Mouse (Mus musculus) liver, embryonic 12.5 days (tissue): ENCODE measurements around the gene Sult5a1. TPM values are rescaled to one million over a fixed set of nuclear protein-coding genes. Genes with fewer than 3 reads are reported as not detected.

Experiments used
- ATAC-seq: fragments of 200-750 bp; cut with Nextera tagmentation; 2 replicates; pipeline ENCODE4 v1.8.0; 2017; ENCODE audit warnings: moderate number of reproducible peaks, mild to moderate bottlenecking, moderate library complexity
- H3K27ac ChIP-seq: fragments of 300-500 bp; sonication (generic); 2 replicates; pipeline ENCODE4 v1.5.1; 2016; ENCODE audit warnings: mild to moderate bottlenecking
- H3K27me3 ChIP-seq: fragments of 300-500 bp; sonication (generic); replicated peaks from 2 replicates; pipeline ENCODE4 v1.6.1; 2016; ENCODE audit warnings: mild to moderate bottlenecking, moderate library complexity
- H3K36me3 ChIP-seq: fragments of 300-500 bp; sonication (generic); 2 replicates; pipeline ENCODE4 v1.6.1; 2016; ENCODE audit warnings: mild to moderate bottlenecking, moderate library complexity
- H3K4me1 ChIP-seq: fragments of 300-500 bp; sonication (generic); 2 replicates; pipeline ENCODE4 v1.6.1; 2016
- H3K4me2 ChIP-seq: fragments of 300-500 bp; sonication (generic); 2 replicates; pipeline ENCODE4 v1.6.1; 2016; ENCODE audit warnings: mild to moderate bottlenecking, moderate library complexity
- H3K4me3 ChIP-seq: fragments of 300-500 bp; sonication (generic); 2 replicates; pipeline ENCODE4 v1.5.1; 2016; ENCODE audit warnings: mild to moderate bottlenecking, moderate library complexity
- H3K9ac ChIP-seq: fragments of 300-500 bp; sonication (generic); 2 replicates; pipeline ENCODE4 v1.6.1; 2016; ENCODE audit warnings: mild to moderate bottlenecking, moderate library complexity
- H3K9me3 ChIP-seq: fragments of 300-500 bp; sonication (generic); replicated peaks from 2 replicates; pipeline ENCODE4 v1.6.1; 2016; ENCODE audit warnings: mild to moderate bottlenecking, moderate library complexity
- WGBS: fragments of 180-500 bp; shearing (Covaris S2); methylation state at CpG from one replicate; pipeline ENCODE4 v1.1.7; 2016; ENCODE audit not compliant: insufficient replicate concordance; 5-methylcytosine and 5-hydroxymethylcytosine counted together
- polyA plus RNA-seq: library from polyadenylated mRNA; unstranded; fragments of >200 nt; fragmentation: Nextera tagmentation; extraction: Ambion mirVana; gene quantifications from 2 replicates; pipeline ENCODE4 v1.2.1, GENCODE M21; 2016

Sult5a1 gene
- polyA plus RNA-seq, 1 experiment from 2014 or later: 1.7 TPM

DNA sequence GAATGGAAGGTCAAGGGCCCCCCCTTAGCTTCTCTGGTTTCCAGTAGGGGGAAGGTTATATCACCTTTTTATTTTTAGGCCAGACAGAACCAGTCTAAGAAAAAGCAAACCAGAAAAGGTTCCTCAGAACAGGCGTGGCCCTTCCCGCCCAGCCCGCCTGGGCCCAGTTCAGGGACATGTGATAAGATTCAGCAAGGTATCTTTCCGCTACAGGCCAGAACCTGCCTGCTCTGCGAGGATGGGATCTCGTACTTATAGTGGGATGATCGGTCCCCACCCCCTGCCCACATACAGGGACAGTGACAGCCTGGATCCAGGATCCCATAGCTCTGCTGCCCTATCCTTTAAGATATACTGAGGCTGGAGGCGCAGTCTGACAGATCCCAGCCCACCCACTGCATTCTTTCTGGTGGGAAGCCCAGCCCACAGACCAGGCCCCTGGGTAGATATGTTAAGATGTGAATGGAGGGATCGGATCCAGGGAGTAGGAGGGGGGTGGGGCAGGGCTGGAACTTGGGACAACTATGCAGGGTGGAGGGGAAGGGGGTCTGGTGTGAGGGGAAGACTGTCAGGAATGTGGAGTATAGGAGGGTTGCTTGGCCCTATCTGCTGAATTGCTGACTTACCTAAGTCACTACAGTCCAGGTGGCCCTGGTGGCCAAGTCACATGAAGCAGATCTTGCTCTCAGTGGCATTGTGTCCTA lies 1.9 kb downstream of the Sult5a1 start:
- Histone ChIP-seq H3K27ac (peak overlapping the region; percentile 58), H3K9ac (peak overlapping the region; percentile 49), H3K36me3 (no peaks in the 10 kb centered on the region), H3K4me1 (peaks cover 38% of the 10 kb centered on the region), H3K4me2 (peak overlapping the region; percentile 46), H3K4me3 (no peak overlapping the region), H3K27me3 (0 out of 2 replicates have a peak, but pooled peaks cover 13% of the 10 kb centered on the region), H3K9me3 (no peaks in the 10 kb centered on the region)
- 39% methylated on average over 9 of the region's 9 CpGs for WGBS
- ATAC-seq: peak; percentile 93

DNA sequence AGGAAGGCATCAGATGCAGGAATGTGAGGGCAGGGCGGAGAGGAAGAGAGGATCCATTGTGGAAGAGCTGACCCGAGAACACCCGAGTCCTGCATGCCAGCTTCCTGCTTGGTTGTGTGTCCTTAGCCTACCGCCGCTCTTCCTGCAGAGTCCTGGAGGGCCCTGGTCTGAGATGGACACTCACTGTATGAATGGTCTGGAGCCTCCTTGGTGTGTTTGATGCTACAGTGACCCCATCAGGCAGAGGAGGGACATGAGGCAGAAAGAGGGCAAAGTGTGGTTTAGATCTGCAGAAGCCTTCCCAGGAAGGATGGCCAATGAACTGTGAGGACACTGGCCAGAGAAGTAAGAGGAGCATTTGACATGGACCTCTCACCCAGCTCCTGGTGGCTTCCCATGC lies 2.9 kb downstream of the Sult5a1 start:
- Histone ChIP-seq H3K4me1 (peaks cover 38% of the 10 kb centered on the region), H3K9me3 (no peaks in the 10 kb centered on the region), H3K36me3 (no peaks in the 10 kb centered on the region), H3K4me3 (no peak overlapping the region), H3K9ac (no peak overlapping the region), H3K27ac (peak overlapping the region; percentile 58; the same call in 1 of the 2 replicates), H3K27me3 (0 out of 2 replicates have a peak, but pooled peaks cover 13% of the 10 kb centered on the region), H3K4me2 (0 out of 2 replicates have a peak overlapping the region, but pooled peaks have one; percentile 46)
- ATAC-seq: no peak
- WGBS: 59% methylated on average over 5 of the region's 5 CpGs

DNA sequence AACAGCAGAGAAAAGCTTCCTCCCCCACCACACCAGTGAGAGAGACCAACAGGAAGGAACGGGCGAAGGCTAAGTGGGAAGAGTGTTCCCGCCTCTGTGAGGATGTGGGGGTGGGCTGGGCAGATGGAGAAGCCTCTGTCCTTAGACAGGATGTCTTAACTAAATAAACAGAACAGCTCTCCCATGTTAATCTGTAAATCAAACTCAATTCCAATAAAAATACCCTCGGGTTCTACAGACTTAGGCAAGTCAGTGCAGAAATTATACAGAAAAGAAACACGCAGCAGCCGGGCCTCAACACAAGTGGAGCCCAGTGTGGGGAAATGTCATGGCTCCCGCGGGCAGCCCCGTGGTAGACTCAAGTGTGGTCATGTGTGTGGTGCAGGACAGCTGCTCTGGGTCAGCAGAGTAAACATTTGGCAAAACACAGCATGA lies 7.4 kb downstream of the Sult5a1 start:
- peaks cover 40% of the 10 kb centered on the region for H3K27me3 ChIP-seq
- no peak overlapping the region for H3K4me2 ChIP-seq
- no peak overlapping the region for H3K27ac ChIP-seq
- H3K4me3 ChIP-seq: no peak overlapping the region
- ATAC-seq: no peak
- H3K36me3 ChIP-seq: no peaks in the 10 kb centered on the region
- 50% methylated on average over 9 of the region's 9 CpGs for WGBS
- H3K9ac ChIP-seq: no peak overlapping the region
- peaks cover 9% of the 10 kb centered on the region for H3K4me1 ChIP-seq
- no peaks in the 10 kb centered on the region for H3K9me3 ChIP-seq

DNA sequence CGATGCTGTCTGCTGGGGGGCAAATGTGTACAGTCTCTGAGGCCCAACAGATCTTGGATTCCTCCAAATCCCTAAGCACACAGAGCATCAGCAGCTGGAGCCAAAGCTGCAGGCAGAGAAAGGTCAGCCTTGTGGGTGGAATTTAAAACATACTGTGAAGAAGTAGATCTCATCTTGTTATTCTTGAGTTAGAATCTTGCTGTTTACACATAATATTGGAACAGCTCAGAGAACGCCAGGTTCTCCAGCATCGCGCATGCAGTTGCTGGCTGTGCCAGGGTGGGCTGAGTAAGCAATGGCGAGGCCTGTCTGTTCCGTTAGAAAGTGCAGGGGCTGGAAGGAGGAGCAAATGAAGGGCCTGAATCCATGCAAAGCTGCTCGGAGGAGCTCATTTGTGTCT lies 11.7 kb downstream of the Sult5a1 start:
- Histone ChIP-seq H3K4me2 (no peak overlapping the region), H3K9me3 (no peaks in the 10 kb centered on the region), H3K4me1 (no peaks in the 10 kb centered on the region), H3K9ac (no peak overlapping the region), H3K4me3 (no peak overlapping the region), H3K27me3 (peaks cover 32% of the 10 kb centered on the region), H3K36me3 (no peaks in the 10 kb centered on the region), H3K27ac (no peak overlapping the region)
- 75% methylated on average over 7 of the region's 7 CpGs for WGBS
- no peak for ATAC-seq

DNA sequence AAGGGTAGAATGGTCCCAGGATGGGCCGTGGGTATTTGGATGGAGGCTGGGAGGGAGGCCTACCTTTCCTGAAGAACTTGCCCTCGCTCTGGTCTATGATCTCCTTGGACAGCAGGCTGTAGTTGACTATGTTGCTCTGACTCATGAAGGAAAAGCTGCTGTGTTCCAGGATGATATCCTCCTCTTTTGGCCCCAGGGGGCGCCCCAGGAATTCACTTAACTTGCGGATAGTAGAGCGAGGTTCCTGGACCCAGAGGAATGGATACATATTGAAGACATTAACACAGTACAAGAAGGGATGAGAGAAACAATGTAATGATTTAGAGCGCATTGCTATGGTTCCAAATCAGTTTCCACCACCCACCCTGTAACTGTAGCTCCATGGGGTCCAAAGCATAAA lies 12.8 kb downstream of the Sult5a1 start:
- Histone ChIP-seq H3K36me3 (no peaks in the 10 kb centered on the region), H3K9ac (no peak overlapping the region), H3K4me2 (no peak overlapping the region), H3K27ac (no peak overlapping the region), H3K4me1 (no peaks in the 10 kb centered on the region), H3K9me3 (no peaks in the 10 kb centered on the region), H3K27me3 (peaks cover 29% of the 10 kb centered on the region), H3K4me3 (no peak overlapping the region)
- WGBS: 36% methylated on average over 6 of the region's 6 CpGs
- ATAC-seq: no peak

DNA sequence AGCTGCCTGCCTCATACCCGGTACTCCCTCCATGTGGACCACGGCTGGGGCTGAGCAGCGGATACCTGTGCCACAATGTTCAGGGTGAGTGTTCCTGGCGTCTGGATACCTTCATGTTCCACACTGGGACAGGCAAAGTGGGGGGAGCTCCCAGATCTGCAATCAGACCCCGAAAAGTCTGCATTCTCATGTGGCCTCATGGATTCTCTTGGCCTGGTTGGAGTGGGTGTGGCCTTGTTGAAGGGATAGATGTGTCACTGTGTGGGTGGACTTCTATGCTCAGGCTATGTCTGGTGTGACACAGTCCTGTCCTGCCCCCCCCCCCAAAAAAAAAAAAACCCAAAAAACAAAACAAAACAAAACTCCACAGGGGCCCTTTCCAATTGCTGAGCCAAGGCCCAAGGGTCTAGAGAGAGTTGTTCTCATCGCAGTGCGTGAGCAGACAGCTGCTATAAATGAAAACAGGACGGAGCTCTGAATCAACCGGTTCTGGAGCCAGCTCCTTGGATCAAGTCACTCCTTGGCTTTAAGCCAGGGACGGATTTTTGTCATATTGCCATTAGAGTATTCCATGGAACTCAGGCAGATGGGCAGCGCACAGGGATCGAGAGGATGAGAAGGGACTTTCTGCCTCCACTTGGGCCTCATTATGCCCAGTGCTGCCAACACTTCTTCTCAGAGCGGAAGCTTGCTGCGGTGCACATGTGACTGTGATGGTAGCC lies 16.2 kb downstream of the Sult5a1 start:
- H3K9me3 ChIP-seq: no peaks in the 10 kb centered on the region
- ATAC-seq: no peak
- H3K4me1 ChIP-seq: peaks cover 4% of the 10 kb centered on the region; the same call in 1 of the 2 replicates
- H3K9ac ChIP-seq: no peak overlapping the region
- H3K27me3 ChIP-seq: 0 out of 2 replicates have a peak, but pooled peaks cover 9% of the 10 kb centered on the region
- H3K4me2 ChIP-seq: no peak overlapping the region
- no peaks in the 10 kb centered on the region for H3K36me3 ChIP-seq
- 79% methylated on average over 14 of the region's 14 CpGs for WGBS
- no peak overlapping the region for H3K4me3 ChIP-seq
- no peak overlapping the region for H3K27ac ChIP-seq

DNA sequence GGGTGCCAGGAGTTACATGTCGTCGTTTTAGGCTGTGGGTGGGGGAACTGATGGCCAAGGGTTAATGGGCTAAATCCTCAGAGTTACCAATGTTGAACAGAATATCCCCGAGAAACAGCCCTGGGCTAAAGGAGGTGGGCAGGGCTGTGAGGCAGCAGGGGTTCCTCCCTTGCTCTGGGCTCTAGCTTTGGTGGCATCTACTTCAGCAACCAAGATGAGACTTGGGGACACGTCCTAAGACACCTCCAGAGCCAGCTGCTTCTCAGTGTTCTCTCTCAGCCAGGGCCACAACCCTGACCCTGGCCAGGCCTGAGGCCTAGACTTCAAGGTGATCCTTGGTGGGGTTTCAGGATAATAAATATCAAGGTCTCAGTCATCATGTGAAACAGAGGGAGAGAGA lies 19.4 kb downstream of the Sult5a1 start:
- Histone ChIP-seq H3K27ac (no peak overlapping the region), H3K27me3 (peaks cover 14% of the 10 kb centered on the region; the same call in 1 of the 2 replicates), H3K9me3 (no peaks in the 10 kb centered on the region), H3K4me2 (no peak overlapping the region), H3K9ac (no peak overlapping the region), H3K4me3 (no peak overlapping the region), H3K36me3 (no peaks in the 10 kb centered on the region), H3K4me1 (peaks cover 4% of the 10 kb centered on the region; the same call in 1 of the 2 replicates)
- no peak for ATAC-seq
- WGBS: 48% methylated on average over 4 of the region's 4 CpGs

DNA sequence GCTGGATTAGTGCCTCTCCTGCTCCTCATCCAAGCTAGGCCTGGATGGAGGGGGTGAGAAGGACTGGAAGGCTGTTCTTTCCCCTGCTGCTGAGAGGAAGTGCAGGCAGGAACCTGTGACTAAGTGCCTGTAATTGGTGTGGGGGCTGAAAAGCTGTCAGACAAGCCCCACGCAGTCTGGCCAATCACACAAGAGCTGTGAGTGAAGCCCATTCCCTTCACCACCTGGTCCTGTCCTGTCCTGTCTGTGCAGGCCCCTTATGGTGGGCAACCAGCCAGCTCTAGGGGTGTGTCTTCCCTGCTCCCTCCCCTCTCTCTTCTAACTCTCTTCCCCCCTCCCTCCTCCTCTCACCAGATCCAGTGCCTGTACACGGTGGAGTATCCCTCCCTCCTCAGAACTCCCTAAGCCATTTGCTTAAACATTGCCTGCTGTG lies 20.5 kb downstream of the Sult5a1 start:
- H3K27ac ChIP-seq: no peak overlapping the region
- ATAC-seq: 0 out of 2 replicates have a peak, but pooled peaks have one; percentile 6
- H3K4me2 ChIP-seq: no peak overlapping the region
- H3K9me3 ChIP-seq: peaks cover 4% of the 10 kb centered on the region; the same call in 1 of the 2 replicates
- H3K4me1 ChIP-seq: peaks cover 4% of the 10 kb centered on the region; the same call in 1 of the 2 replicates
- 29% methylated on average over 2 of the region's 2 CpGs for WGBS
- H3K4me3 ChIP-seq: no peak overlapping the region
- H3K27me3 ChIP-seq: peaks cover 15% of the 10 kb centered on the region; the same call in 1 of the 2 replicates
- no peak overlapping the region for H3K9ac ChIP-seq
- H3K36me3 ChIP-seq: no peaks in the 10 kb centered on the region; the same call in 1 of the 2 replicates

DNA sequence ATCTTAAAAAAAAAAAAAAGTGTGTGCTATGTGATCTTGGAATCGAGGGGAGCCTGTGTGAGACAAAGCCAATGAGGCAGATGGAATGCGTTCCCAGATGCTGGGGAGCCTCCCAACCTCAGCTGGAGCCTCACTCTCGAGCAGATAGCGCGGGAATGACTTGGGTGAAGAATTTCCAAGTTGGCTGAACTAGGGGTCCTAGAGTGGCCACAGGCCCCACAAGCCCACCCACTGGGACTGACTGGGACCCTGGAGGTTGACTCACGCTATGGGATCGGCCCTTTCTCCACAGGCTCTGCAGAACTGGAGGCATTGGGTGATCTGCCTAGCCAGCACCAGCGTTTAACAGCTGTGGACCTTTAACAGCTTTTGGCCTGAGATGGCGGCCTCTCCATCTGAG lies 21.8 kb downstream of the Sult5a1 start:
- H3K9me3 ChIP-seq: peaks cover 4% of the 10 kb centered on the region; the same call in 1 of the 2 replicates
- no peak overlapping the region for H3K9ac ChIP-seq
- peaks cover 18% of the 10 kb centered on the region; the same call in 1 of the 2 replicates for H3K27me3 ChIP-seq
- no peaks in the 10 kb centered on the region; the same call in 1 of the 2 replicates for H3K36me3 ChIP-seq
- no peak overlapping the region for H3K27ac ChIP-seq
- H3K4me2 ChIP-seq: no peak overlapping the region
- H3K4me1 ChIP-seq: peaks cover 4% of the 10 kb centered on the region; the same call in 1 of the 2 replicates
- no peak overlapping the region for H3K4me3 ChIP-seq
- ATAC-seq: no peak
- WGBS: 73% methylated on average over 9 of the region's 9 CpGs

DNA sequence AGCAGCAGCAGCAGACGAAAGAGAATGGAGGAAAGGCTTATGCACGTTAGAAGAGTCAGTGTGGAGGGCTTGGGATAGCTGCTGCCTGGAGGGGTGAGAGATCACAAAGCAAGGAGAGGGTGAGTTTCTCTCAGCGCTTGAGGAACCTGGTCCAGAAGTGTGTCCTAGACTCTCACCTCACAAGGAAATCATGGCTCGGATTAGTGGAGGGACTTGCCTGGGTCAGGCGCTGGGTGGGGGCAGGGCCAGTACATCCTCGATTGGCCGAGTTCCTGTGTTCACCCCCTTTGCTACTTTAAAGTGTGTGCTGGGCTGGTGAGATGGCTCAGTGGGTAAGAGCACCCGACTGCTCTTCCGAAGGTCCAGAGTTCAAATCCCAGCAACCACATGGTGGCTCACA lies 22.3 kb downstream of the Sult5a1 start:
- 50% methylated on average over 9 of the region's 9 CpGs for WGBS
- Histone ChIP-seq H3K9ac (no peak overlapping the region), H3K4me1 (peaks cover 4% of the 10 kb centered on the region; the same call in 1 of the 2 replicates), H3K36me3 (no peaks in the 10 kb centered on the region; the same call in 1 of the 2 replicates), H3K4me3 (no peak overlapping the region), H3K27me3 (peaks cover 22% of the 10 kb centered on the region), H3K27ac (no peak overlapping the region), H3K9me3 (peaks cover 4% of the 10 kb centered on the region; the same call in 1 of the 2 replicates), H3K4me2 (no peak overlapping the region)
- ATAC-seq: no peak

DNA sequence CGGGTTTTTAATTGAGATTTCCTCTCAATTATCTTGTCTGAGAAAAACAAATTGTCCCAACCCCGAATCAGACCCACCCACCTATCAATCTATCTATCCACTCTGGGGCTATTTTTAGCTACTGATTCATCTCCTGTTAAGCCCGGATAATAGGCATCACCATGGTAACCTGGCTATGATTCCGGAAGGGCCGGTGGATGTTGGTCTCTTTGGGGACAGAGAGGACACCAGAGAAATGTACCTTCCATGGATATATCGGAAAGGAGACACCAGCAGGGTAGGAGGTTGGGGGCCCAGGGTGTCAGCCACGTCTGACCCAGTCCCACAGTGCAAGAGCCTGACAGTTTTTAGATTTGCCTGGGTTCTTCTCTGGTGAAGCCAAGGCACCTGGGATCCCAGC lies 22.7 kb downstream of the Sult5a1 start:
- 41% methylated on average over 7 of the region's 7 CpGs for WGBS
- no peaks in the 10 kb centered on the region; the same call in 1 of the 2 replicates for H3K36me3 ChIP-seq

More for the DNA sequence above, 22.7 kb downstream of the Sult5a1 start:
- Histone ChIP-seq H3K9ac (no peak overlapping the region), H3K4me1 (peaks cover 4% of the 10 kb centered on the region; the same call in 1 of the 2 replicates), H3K9me3 (peaks cover 4% of the 10 kb centered on the region; the same call in 1 of the 2 replicates), H3K4me2 (no peak overlapping the region), H3K27ac (no peak overlapping the region), H3K27me3 (peaks cover 25% of the 10 kb centered on the region), H3K4me3 (no peak overlapping the region)
- no peak for ATAC-seq
